Mouse (Mus musculus) adrenal gland, postnatal 36 days (tissue): ENCODE measurements around the gene H2-Ob. TPM values are rescaled to one million over a fixed set of nuclear protein-coding genes. Genes with fewer than 3 reads are reported as not detected.
A peak's percentile ranks its signal among the peaks of the same experiment; 100 is the strongest.

Experiments used
- DNase-seq, 2 experiments: peaks; one replicate each; pipeline ENCODE4 v3.0.0; 2021; ENCODE audit warnings: mixed read lengths in 1 of 2
- long read RNA-seq, 2 experiments: library from polyadenylated mRNA; stranded (forward); transcript quantifications; one replicate each; pipeline ENCODE4 v2.0.0; 2021; ENCODE audit warnings: borderline sequencing depth in 2 of 2
- total RNA-seq, 2 experiments: library from RNA; stranded (reverse); gene quantifications; 2 replicates each; pipeline ENCODE4 v1.2.3; 2021

The H2-Ob gene
- total RNA-seq = under 1 TPM; 0.33 to 0.73 TPM
- long read RNA-seq, experiment 1 = 0 reads
- long read RNA-seq, experiment 2, partial matches to known transcripts = 0 of 1 reads
- long read RNA-seq, experiment 2, other reads (novel, unspliced or antisense) = 0 of 1 reads

DNA sequence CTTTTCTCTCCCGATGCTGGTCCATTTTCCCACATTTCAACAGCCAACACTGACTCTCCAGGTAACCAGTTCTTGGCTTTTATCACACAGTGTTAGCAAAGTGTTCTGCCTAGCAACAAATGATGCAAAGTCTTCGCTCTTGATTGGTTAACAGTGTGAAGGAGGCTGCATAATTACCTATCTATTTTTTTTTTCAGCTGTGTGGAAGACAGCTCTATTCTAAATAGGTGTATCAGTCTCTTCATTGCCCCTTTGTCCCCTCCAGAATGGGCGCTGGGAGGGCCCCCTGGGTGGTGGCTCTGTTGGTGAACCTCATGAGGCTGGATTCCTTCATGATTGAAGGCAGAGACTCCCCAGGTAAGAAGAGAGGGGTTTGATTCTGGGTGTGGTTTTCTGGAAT, at the start of gene H2-Ob:
H2-Ob (plus strand) TSS at position 198 of the 400 bp plus-strand sequence.
- peak in 1 of 2 experiments; percentile 34 for DNase-seq

GRCm38 (mm10) chr17:34188986-34189385, 49.7 kb upstream of the H2-Ob start:
- DNase-seq = no peak

- DNase-seq = no peak
These were observed 45.9 kb upstream of the H2-Ob start for GRCm38 (mm10) chr17:34192852-34193251.

- DNase-seq = no peak
These were observed 45.2 kb upstream of the H2-Ob start for GRCm38 (mm10) chr17:34193468-34193867.

GRCm38 (mm10) chr17:34194723-34195122, 44.0 kb upstream of the H2-Ob start:
- no peak for DNase-seq

DNA sequence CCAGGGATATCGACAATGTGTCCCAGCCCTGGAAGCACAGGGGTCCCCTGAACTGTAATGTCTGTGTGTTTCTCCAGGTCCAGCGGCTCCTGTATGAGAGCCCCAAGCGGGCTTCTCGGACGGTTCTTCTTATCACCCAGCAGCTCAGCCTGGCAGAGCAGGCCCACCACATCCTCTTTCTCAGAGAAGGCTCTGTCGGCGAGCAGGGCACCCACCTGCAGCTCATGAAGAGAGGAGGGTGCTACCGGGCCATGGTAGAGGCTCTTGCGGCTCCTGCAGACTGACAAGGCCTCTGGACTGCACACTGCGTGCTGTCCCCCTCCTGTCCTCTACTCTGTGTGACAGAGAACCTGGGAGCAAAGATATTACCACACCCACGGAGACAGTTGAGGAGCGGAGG, 42.2 kb upstream of the H2-Ob start:
- DNase-seq = no peak

- peak; percentile 95 for DNase-seq
These were observed 41.5 kb upstream of the H2-Ob start, which contains the start of gene Psmb8 for GRCm38 (mm10) chr17:34196941-34197894. Psmb8 (plus strand) TSS chr17:34197721.

DNA sequence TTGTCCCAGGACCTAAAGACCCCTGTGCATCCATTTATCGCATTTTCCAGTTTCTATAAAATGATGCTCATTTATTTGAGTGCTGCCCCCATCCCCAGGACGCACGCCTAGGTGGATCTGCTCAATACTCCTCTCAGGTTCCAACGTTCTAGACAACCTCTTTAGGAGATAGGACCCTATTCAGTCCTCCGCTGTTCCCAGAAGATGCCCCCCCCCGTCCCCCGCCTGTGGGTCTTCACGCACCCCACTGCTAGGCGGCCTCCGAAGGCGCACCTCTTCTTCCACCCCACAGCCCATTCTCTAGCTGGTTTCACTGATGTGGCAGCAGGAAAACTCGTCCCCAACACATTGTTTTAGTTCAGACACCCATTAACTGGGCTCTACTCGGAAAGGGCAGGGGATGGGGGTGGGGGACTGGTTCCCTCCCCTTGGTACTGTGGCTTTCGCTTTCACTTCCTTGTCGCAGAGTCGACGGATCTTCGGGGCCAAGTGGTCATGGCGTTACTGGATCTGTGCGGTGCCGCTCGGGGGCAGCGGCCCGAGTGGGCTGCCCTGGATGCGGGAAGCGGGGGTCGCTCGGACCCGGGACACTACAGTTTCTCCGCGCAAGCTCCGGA, 40.7 kb upstream of the H2-Ob start:
- DNase-seq = peak; percentile 63 to 85

DNA sequence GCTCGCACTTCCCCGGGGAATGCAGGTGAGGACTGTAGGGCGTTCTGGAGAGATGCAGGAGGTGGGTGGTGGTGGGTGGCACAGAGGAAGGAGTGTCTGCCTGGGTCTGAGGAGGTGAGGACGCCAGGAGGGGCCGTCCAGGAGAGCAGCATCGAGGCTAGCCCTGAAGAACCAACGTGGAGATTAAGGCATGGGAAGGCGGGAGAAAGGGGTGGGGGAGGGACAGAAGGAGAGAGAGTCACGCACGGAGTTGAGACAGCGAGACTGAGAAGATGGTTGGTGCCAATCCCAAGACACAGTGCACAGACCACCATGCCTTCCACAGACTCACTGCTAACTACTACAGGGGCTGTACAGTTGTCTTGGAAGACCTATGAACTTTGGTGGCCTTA, 40.2 kb upstream of the H2-Ob start:
- no peak for DNase-seq

GRCm38 (mm10) chr17:34199050-34199619, 39.6 kb upstream of the H2-Ob start:
- DNase-seq = no peak

GRCm38 (mm10) chr17:34200047-34200446, 38.7 kb upstream of the H2-Ob start:
- DNase-seq = no peak

DNA sequence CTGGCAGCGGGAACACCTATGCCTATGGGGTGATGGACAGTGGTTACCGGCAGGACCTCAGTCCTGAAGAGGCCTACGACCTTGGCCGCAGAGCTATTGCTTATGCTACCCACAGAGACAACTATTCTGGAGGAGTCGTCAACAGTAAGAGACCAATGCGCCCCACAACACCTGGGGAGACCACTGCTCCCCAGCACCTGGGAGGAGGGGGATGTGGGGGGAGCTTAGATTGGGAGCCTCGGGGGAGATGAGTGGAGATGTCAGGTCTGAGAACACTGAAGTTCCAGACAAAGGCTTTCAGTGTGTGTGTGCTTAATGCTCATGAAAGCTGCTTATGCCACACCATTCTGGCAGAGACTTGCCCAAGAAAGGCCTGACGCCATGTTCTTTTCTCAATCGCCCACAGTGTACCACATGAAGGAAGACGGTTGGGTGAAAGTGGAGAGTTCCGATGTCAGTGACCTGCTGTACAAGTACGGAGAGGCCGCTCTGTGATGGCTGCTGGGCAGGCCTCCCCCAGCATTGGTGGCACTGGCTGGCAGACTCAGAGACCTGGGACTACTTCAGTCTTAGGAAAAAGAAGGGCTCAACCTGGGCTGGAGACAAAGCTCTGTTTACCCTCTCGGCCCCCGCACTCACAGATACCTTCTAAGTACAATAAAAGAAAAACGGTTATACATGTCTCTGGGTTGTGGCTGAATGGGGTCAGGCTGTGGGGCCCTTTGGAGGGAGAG, 37.8 kb upstream of the H2-Ob start:
- no peak for DNase-seq

- no peak for DNase-seq
These were observed 37.1 kb upstream of the H2-Ob start for GRCm38 (mm10) chr17:34201506-34202055.

GRCm38 (mm10) chr17:34202760-34203442, 35.8 kb upstream of the H2-Ob start:
- no peak for DNase-seq

DNA sequence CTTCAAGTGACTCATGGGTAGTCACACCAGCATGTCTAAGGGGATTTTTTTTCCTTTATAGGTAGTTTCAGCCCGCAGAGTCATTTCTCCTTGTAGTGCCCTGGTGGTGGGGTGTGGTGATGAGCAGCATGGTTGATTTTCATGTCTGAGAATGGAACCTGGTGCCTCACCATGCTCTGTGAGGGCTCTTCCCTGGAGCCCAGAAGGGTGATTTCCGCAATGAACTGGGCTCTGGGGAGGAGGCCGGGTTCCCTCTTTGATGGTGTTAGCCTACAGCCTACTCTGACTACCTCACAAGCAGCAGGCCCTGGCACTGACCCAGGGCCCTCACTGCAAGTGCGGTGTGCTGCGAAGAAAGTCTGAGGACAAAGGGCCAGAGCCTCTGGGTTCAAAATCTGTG, 35.3 kb upstream of the H2-Ob start, which contains the start of gene Tap2:
Tap2 (plus strand) TSS at position 84 of the 400 bp plus-strand sequence.
- peak in 1 of 2 experiments; percentile 44 for DNase-seq

DNA sequence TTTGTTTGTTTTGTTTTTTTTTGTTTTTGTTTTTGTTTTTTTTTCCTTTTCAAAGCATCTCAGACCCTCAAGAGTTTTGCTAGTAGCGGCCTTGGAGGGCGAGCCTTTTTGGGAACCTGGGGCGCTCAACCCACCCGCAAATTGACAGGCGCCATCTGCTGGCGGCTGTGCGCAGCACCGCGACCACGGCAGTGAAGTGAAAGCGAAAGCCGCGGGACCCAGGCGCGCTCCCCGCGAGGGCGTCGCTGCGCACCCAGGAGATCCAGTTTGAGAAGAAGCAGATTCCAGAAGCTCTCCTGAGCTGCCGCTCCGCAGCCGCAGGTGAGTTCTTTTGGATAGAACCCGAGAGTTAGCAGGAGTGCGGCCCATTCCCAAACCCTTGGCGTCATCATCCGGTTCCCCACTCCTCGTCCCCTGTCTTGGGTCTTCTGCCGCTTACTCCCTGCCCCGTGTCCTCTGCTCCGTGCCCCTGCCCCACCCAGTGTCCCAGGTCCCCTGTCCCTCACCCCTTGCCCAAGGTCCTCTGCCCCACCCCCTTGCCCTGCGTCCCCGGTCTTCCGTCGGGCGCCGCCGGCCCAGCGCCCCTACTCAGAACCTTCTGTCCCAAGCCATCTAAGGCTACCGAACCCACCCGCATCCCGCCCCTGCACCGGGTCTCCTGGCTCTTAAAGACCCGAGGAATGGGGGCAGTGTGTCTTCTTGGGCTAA, 34.2 kb upstream of the H2-Ob start:
- DNase-seq = peak; percentile 91 to 94

DNA sequence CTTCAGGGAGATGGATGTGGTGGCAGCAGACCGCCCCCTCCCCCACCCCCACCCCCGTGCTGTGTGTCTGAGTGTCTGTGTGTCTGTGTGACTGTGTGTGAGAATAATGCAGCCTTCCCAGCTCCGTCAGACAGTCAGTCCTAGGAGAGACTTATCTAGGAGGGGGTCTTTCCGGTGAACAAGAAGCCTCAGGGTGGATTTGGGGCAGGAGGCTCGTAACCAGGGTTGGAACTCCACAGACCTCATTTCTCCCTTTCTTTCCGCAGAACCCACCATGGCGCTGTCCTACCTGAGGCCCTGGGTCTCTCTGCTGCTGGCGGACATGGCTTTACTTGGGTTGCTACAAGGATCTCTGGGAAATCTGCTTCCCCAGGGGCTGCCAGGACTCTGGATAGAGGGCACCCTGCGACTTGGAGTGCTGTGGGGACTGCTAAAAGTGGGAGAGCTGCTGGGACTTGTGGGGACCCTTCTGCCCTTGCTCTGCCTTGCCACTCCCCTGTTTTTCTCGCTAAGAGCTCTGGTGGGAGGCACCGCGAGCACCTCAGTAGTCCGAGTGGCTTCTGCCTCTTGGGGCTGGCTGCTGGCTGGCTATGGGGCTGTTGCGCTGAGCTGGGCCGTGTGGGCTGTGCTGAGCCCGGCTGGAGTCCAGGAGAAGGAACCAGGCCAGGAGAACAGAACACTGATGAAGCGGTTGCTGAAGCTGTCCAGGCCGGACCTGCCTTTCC, 33.5 kb upstream of the H2-Ob start:
- DNase-seq = peak in 1 of 2 experiments; percentile 56

DNA sequence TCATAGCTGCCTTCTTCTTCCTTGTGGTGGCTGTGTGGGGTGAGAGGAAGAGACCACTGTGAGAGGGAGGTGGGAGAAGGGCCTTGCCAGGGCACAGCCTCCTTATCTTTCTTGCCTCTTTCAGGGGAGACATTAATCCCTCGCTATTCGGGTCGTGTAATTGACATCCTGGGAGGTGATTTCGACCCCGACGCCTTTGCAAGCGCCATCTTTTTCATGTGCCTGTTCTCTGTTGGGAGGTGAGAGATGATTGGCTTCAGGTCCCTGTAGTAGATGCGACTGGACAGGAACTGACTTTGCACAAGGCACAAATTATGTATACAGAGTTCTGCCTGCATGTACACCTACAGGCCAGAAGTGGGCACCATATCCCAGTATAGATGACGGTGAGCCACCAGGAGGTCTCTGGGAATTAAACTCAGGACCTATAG, 32.9 kb upstream of the H2-Ob start:
- DNase-seq = peak in 1 of 2 experiments; percentile 41

GRCm38 (mm10) chr17:34206731-34207130, 32.0 kb upstream of the H2-Ob start:
- no peak for DNase-seq
